Mouse (Mus musculus) fat pad, adult 2 months (tissue): Measurements from ENCODE around the gene Prune1.

Source experiments
- DNase-seq: peaks from one replicate; pipeline ENCODE4 v3.0.0-alpha.2; 2011; ENCODE audit warnings: low read depth, low spot score; ENCODE audit errors: extremely low read depth

Prune1 gene

DNA sequence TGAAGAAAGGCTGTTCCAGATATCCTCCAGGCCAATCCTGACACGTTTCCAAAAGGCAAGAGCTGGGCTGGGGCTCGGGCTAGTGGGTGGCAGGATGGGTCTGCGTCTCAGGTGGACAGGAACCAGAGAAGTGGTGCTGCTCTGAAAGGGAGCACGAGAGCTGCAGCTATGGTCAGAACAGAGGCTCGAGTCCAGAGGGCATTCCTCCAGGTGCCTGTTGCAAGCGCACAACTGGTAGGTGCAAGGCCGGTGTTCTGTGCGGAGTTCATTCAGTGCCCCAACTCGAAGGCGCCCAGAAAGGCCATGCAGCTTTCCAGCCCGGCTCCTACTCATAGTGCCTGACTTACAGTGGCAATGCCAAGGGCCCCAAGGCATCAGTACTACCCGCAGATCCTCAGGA is 41.9 kb downstream of the Prune1 start:
- DNase-seq: no peak

DNA sequence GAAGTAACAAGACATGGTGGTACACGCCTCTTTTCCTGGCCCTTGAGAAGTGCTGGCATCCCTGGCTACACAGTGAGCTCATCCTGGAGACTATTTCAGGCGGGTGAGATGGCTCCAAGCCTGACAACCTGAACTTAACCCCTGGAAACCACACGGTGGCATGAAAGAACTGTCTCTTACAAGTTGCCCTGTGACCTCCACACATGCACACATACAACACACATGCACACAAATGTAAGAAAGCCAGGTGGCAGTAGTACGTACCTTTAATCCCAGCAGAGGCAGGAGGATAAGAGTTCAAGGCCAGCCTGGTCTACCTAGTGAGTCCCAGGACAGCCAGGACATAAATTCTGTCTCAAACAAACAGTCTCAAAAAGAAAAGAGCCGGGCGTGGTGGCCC is 42.9 kb downstream of the Prune1 start:
- no peak for DNase-seq

GRCm38 (mm10) chr3:95237541-95238099 is 44.3 kb downstream of the Prune1 start:
- no peak for DNase-seq

GRCm38 (mm10) chr3:95235386-95236301 is 46.2 kb downstream of the Prune1 start:
- no peak for DNase-seq

DNA sequence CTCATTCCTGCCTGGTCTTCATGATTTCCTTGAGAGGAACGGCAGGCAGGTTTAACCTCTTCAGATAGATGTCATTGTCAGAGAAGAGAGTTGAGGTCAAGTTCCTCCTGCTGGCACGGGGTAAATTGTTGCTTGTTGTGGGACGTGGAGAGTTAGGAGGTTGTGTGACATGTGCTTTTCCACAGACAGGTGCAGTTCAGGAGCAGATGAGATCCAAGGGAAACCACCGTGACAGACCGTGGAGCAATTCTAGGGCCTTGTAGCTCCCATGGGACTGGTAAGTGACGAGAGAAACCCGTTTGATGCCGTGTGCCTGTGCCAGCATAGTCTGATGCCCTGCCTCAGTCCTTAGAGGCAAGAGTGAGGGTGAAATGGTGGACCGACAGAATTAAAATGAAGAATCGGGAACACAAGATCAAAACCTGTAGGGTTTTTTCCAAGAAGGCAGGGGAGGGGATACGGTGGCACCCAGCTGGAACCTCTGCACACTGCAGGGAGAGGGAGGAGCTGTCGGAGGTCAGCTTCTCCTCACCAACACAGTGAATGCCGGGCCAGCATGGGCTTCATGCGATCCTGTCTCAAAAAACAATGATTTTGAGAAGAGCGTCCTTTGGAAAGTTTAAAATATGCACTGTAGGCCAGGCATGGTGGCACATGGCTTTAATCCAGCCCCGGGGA is 48.4 kb downstream of the Prune1 start:
- DNase-seq: no peak

- DNase-seq: no peak
These were observed 49.1 kb downstream of the Prune1 start for GRCm38 (mm10) chr3:95232771-95233170.

DNA sequence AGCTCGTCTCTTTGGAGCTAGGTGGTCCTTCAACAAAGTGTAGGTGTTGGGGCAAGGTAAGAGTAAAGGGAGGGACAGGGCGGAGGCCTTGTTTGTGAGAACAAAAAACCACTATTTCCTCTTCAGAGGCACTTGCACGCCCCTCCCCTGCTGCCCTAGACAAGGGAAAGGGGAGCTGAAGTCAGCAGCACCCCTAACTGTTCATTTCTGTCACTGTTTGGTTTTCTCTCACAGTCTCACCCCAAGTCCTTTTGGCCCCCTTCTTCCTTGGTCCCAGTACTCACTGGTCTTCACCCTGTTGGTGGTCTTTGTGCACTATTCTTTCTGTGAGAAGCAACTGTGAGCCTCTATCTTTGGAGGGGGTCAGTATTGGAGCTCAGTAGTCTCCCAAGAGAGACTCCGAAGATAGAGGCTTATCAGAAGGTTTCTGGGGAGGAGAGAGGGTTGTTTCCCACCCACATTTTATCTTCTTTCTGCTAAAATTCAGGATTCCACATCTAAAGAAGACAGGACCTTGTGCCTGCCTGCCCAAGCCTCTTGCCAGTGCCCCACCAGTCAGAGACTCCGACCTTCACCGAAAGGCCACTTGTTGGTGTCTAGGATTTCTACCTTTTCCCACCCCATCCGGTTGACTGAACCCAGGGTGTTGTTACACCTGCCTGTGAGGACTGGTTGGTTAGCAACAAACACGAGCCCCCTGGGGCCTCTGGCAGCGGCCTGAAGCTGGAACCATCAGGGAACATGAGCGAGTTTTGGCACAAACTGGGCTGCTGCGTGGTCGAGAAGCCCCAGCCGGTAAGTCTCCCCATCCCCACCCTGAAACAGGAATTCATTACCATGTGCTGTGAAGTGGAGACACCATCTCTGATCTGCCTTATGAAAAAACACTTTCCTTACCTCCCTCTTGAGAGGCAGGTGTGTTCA is 50.3 kb downstream of the Prune1 start, which contains the start of gene Mllt11:
Gene Mllt11 (minus strand): TSS at position 874 of the 924 bp plus-strand sequence.
- no peak for DNase-seq

DNA sequence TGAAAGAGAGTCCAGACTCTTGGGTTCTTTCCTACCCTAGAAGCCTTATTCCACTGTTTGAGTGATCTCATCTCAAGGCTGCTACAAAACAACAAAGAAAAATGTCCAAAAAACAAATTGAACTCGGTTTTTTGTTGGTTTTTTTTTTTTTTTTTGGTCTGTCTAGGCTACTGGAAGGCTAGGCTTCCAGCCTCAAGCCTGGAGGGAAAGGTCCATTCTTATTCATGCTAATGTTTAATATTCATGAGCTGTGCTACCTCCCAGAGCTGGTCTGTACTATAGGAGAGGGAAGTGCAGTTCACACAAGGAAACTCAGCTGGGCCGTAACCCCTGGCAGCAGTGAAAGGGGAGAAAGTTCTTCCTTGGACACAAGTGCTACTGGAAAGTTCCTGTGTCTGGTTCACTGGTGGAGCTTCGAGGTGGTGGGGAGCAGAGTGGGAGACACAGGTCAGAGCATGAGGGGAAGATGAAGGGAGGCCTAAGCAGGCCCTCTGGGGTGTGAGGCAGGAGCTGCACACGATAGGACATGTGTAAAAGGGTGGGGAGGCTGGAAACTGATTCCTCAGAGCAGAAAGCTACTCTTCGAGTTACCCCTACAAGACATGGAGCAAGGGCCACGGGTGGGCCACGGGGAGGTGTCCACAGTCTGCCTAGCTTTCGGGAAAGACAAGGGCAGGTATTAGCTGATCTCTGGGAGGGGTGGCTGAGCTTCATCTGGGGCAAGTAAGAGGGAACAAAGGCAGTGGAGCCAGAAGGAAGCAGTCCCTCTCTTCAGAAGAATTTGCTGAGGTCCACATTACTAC is 51.2 kb downstream of the Prune1 start:
- DNase-seq: no peak

- DNase-seq: no peak
These were observed 51.9 kb downstream of the Prune1 start for GRCm38 (mm10) chr3:95229781-95230494.

DNA sequence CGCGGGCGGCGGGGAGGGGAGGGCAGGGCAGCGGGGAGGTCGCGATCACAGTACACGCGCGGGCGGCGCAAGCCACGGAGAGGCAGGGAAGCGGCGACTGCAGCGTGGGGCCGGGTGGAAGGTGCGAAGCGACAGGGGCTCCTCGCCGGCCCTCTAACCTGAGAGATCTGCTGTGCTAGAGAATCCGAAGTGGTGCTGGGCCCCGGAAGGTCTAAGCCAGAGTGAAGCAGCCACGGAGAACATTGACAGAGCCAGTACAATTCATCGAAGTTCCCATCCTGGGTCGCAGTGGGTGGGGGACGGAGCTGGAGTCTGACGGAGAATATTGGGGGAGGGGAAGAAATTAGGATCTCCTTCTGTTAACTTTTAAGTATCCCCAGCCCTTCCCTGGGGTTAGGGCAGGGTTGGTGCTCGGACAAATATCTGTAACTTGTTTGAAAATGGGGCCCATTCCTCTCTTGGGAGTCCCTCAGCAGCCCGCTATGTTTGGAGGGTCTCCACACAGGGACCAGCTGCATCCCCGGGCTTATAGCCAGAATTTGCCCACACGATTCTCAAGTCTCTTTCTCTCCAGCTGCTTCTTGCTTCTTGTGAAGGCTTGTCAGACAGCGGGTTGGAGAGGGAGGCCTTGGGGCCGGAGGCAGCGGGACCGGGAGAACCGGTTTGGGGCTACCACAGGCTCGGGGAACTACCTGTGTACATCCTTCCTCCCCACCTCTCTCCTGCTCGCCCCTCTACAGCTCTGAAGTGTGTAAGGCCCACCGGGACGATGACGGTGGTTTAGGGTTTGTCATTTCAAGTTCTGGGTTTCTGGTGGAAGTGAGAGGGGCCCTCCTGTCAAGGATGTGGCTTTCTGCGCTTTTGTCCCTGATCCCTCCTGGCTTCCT is 52.7 kb downstream of the Prune1 start:
- no peak for DNase-seq

DNA sequence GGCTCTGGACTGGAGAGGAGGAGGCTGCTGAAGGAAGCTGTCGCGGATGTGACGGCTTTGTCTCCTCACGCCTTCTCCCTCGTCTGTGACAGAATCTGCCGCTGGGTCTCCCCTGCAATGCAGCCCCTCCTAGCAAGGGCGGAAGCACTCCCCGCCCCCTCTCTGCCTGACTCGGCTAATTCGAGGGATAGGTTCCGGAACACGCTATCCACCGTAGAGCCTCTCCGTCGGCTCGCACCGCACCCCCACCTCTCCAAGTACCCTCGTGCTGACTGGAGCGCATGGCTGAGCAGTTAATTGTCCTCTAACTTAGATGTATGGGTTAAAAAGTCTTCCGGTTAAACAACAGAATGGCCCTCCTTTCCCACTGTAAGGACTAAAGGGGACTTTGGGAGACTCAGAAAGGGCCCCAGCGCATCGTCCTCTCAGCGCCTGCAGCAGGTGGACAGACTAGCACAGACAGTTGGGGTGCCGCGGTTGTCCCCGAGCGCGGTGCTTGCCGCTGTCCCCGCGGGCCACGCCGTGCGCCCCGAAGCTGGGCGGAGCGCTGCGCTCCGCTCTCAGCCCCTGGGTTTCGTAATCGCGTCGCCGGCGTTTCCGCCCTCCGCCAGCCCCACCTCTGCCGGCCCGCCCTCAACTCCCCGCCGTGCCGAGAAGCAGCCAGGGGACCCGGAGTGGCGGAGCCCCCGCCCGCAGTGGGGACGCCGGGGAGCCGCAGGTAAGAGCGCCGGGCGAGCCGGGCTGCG is 53.6 kb downstream of the Prune1 start, which contains the start of gene Cdc42se1:
Gene Cdc42se1 (plus strand): TSS at position 585 of the 746 bp plus-strand sequence.
- no peak for DNase-seq

- DNase-seq: no peak
These were observed 54.7 kb downstream of the Prune1 start for GRCm38 (mm10) chr3:95227214-95227613.

- DNase-seq: no peak
These were observed 57.6 kb downstream of the Prune1 start for GRCm38 (mm10) chr3:95224295-95224694.

- no peak for DNase-seq
These were observed 58.8 kb downstream of the Prune1 start for GRCm38 (mm10) chr3:95223041-95223440.

DNA sequence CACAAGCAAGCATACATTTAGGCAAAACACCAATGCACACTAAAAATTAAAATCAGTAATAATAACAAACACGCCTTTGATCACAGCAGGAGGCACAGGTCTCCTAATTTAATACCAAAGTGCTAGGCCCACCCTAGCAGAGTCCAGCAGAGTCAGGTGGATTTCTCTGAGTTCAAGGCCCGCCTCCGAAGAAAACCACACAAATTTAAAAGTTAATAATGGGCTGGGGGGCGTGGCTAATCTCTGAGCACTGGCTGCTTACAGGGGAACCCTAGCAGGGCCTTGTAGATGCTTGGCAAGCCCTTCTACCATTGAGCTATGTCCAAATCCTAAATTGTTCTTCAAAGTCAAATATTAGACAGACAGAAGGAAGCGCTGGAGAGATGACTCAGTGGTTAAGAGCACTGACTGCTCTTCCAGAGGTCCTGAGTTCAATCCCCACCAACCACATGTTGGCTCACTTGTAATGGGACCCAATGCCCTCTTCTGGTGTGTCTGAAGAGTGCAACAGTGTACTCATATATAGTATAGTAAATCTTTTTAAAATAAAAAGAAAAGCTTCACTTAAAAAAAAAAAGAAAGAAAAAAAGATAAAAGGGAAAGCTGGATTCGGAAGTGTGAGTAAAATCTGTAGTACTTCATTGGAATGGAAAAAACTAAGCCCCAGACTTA is 63.3 kb downstream of the Prune1 start:
- DNase-seq: no peak

DNA sequence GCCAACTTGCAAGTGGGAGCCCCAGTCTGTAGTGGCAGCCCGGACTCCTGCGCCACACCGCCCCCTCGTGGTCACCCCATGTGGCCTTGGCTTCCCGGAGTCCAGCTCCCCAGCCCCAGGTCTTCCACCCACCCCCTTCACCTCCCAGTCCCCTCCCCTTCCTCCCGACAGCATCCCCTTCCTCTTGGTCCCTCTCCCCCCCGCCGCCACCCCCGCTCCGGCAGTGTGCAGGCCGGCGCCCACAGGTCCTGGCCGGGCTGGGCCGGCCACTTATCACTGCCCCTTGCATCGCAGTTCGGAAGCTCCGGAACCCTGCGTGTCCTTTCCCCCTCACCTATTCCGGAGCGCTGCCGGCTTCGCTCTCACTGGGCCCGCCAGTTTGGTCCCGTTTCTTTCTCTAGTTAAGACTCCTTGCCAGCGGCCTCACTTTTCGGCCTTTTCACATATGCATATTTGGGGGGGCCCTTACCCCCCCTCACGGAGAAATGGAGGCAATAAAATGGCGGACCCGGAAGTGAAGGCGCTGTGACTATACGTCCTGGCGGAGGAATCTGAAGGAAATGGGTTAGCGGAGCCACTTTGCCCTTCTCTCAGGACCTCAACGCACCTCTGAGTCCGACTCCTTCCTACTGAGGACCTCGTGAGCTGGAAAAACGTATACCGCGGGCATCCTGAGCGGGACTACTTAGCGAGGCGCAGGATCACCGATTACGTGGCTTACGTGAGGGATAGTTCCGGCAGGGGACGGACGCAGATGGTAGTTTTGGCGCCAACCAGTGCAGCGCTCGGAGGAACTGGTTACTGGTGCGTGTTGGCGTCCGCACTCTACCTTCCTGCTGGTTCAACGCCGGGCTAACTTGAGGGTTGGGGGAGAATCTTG is 64.4 kb downstream of the Prune1 start, which contains the start of gene Gabpb2:
Gene Gabpb2 (minus strand): TSS at position 662 of the 880 bp plus-strand sequence.
- DNase-seq: no peak
